Mouse (Mus musculus): ENCODE measurements around the gene Ryr1. TPM values are rescaled to one million over a fixed set of nuclear protein-coding genes. Genes with fewer than 3 reads are reported as not detected.

Gene Ryr1
- total RNA-seq, 2 experiments from 2014 or later = not detected

Other genes starting within 250 kb of the Ryr1 start
- not detected in 2 replicates for gene Capn12, start 243.8 kb downstream of the Ryr1 start, total RNA-seq (2015; ENCODE audit: low replicate concordance)
- gene Capn12, start 243.8 kb downstream of the Ryr1 start, total RNA-seq (2017; ENCODE audit: low replicate concordance) = 0.26 and 0.42 TPM in 2 replicates
- 42.0 and 55.3 TPM in 2 replicates for gene Actn4, start 162.8 kb downstream of the Ryr1 start, total RNA-seq (2015; ENCODE audit: low replicate concordance)
- 45.1 and 45.4 TPM in 2 replicates for gene Actn4, start 162.8 kb downstream of the Ryr1 start, total RNA-seq (2017; ENCODE audit: low replicate concordance)
- 50.7 and 81.1 TPM in 2 replicates for gene Eif3k, start 143.3 kb downstream of the Ryr1 start, total RNA-seq (2015; ENCODE audit: low replicate concordance)
- gene Eif3k, start 143.3 kb downstream of the Ryr1 start, total RNA-seq (2017; ENCODE audit: low replicate concordance) = 115 and 133 TPM in 2 replicates
- gene Map4k1, start 143.1 kb downstream of the Ryr1 start, total RNA-seq (2015; ENCODE audit: low replicate concordance) = 5.6 and 6.7 TPM in 2 replicates
- 11.3 and 11.8 TPM in 2 replicates for gene Map4k1, start 143.1 kb downstream of the Ryr1 start, total RNA-seq (2017; ENCODE audit: low replicate concordance)
- gene Rasgrp4, start 9.7 kb upstream of the Ryr1 start, total RNA-seq (2015; ENCODE audit: low replicate concordance) = 3.5 and 23.4 TPM in 2 replicates
- 4.7 and 5.5 TPM in 2 replicates for gene Rasgrp4, start 9.7 kb upstream of the Ryr1 start, total RNA-seq (2017; ENCODE audit: low replicate concordance)
- gene Fam98c, start 31.1 kb upstream of the Ryr1 start, total RNA-seq (2015; ENCODE audit: low replicate concordance) = 2.1 and 4.6 TPM in 2 replicates
- gene Fam98c, start 31.1 kb upstream of the Ryr1 start, total RNA-seq (2017; ENCODE audit: low replicate concordance) = 1.5 and 2.7 TPM in 2 replicates
- not detected in 2 replicates for gene Ggn, start 45.0 kb upstream of the Ryr1 start, total RNA-seq (2015; ENCODE audit: low replicate concordance)
- not detected in 2 replicates for gene Ggn, start 45.0 kb upstream of the Ryr1 start, total RNA-seq (2017; ENCODE audit: low replicate concordance)
- gene Spred3, start 45.2 kb upstream of the Ryr1 start, total RNA-seq (2015; ENCODE audit: low replicate concordance) = 0.77 and 0.84 TPM in 2 replicates
- gene Spred3, start 45.2 kb upstream of the Ryr1 start, total RNA-seq (2017; ENCODE audit: low replicate concordance) = 0.84 and 0.85 TPM in 2 replicates
- 37.1 and 71.3 TPM in 2 replicates for gene Psmd8, start 55.5 kb upstream of the Ryr1 start, total RNA-seq (2015; ENCODE audit: low replicate concordance)
- 50.2 and 52.3 TPM in 2 replicates for gene Psmd8, start 55.5 kb upstream of the Ryr1 start, total RNA-seq (2017; ENCODE audit: low replicate concordance)
- not detected in 2 replicates for gene Catsperg1, start 88.9 kb upstream of the Ryr1 start, total RNA-seq (2015; ENCODE audit: low replicate concordance)
- gene Catsperg1, start 88.9 kb upstream of the Ryr1 start, total RNA-seq (2017; ENCODE audit: low replicate concordance) = 0.70 TPM in 1 of 2 replicates, not detected in the other
- 0.38 and 1.7 TPM in 2 replicates for gene Kcnk6, start 107.3 kb upstream of the Ryr1 start, total RNA-seq (2015; ENCODE audit: low replicate concordance)
- gene Kcnk6, start 107.3 kb upstream of the Ryr1 start, total RNA-seq (2017; ENCODE audit: low replicate concordance) = 2.9 and 4.2 TPM in 2 replicates
- gene Yif1b, start 113.2 kb upstream of the Ryr1 start, total RNA-seq (2015; ENCODE audit: low replicate concordance) = 8.5 and 11.5 TPM in 2 replicates
- gene Yif1b, start 113.2 kb upstream of the Ryr1 start, total RNA-seq (2017; ENCODE audit: low replicate concordance) = 7.0 and 7.2 TPM in 2 replicates
- not detected in 2 replicates for gene 2200002D01Rik, start 123.3 kb upstream of the Ryr1 start, total RNA-seq (2015; ENCODE audit: low replicate concordance)
- 2.5 TPM in 1 of 2 replicates, not detected in the other for gene 2200002D01Rik, start 123.3 kb upstream of the Ryr1 start, total RNA-seq (2017; ENCODE audit: low replicate concordance)
- 15.5 and 18.8 TPM in 2 replicates for gene Spint2, start 156.7 kb upstream of the Ryr1 start, total RNA-seq (2015; ENCODE audit: low replicate concordance)
- 6.8 and 7.6 TPM in 2 replicates for gene Spint2, start 156.7 kb upstream of the Ryr1 start, total RNA-seq (2017; ENCODE audit: low replicate concordance)
- gene Ppp1r14a, start 164.1 kb upstream of the Ryr1 start, total RNA-seq (2015; ENCODE audit: low replicate concordance) = not detected in 2 replicates
- not detected in 2 replicates for gene Ppp1r14a, start 164.1 kb upstream of the Ryr1 start, total RNA-seq (2017; ENCODE audit: low replicate concordance)
- not detected in 2 replicates for gene Dpf1, start 178.8 kb upstream of the Ryr1 start, total RNA-seq (2015; ENCODE audit: low replicate concordance)
- gene Dpf1, start 178.8 kb upstream of the Ryr1 start, total RNA-seq (2017; ENCODE audit: low replicate concordance) = not detected in 2 replicates

Data from erythroblast, adult 5-6 weeks (primary cell).